Mouse (Mus musculus) heart, embryonic 13.5 days (tissue): ENCODE measurements at regions not wholly inside any gene's neighbourhood (a gene's known extent, or its start where the extent isn't known, plus 50 kb on each side); places are given as distances from the start of the nearest gene placed in this dataset.

Experiments
- ATAC-seq: fragments of 200-750 bp; cut with Nextera tagmentation; 2 replicates; pipeline ENCODE4 v1.8.0; 2017; ENCODE audit warnings: moderate TSS enrichment; ENCODE audit not compliant: insufficient number of reproducible peaks, low FRiP score, low TSS enrichment; ENCODE audit errors: extremely low read depth
- H3K27ac ChIP-seq: fragments of 300-500 bp; sonication (generic); replicated peaks from 2 replicates; pipeline ENCODE4 v1.5.1; 2015; ENCODE audit warnings: moderate library complexity, mild to moderate bottlenecking, inconsistent platforms
- H3K27me3 ChIP-seq: fragments of 300-500 bp; sonication (generic); replicated peaks from 2 replicates; pipeline ENCODE4 v1.6.1; 2015; ENCODE audit warnings: mild to moderate bottlenecking, inconsistent platforms
- H3K36me3 ChIP-seq: fragments of 300-500 bp; sonication (generic); 2 replicates; pipeline ENCODE4 v1.6.1; 2015; ENCODE audit warnings: mild to moderate bottlenecking, inconsistent platforms
- H3K4me1 ChIP-seq: fragments of 300-500 bp; sonication (generic); 2 replicates; pipeline ENCODE4 v1.6.1; 2015; ENCODE audit warnings: inconsistent platforms
- H3K4me2 ChIP-seq: fragments of 300-500 bp; sonication (generic); 2 replicates; pipeline ENCODE4 v1.6.1; 2015; ENCODE audit warnings: inconsistent platforms, mild to moderate bottlenecking, moderate library complexity
- H3K4me3 ChIP-seq: fragments of 300-500 bp; sonication (generic); 2 replicates; pipeline ENCODE4 v1.5.1; 2015; ENCODE audit warnings: moderate library complexity, mild to moderate bottlenecking, inconsistent platforms
- H3K9ac ChIP-seq: fragments of 300-500 bp; sonication (generic); 2 replicates; pipeline ENCODE4 v1.6.1; 2015; ENCODE audit warnings: inconsistent platforms, mild to moderate bottlenecking, moderate library complexity
- H3K9me3 ChIP-seq: fragments of 300-500 bp; sonication (generic); 2 replicates; pipeline ENCODE4 v1.6.1; 2016; ENCODE audit warnings: inconsistent platforms
- WGBS: fragments of 180-500 bp; shearing (Covaris S2); methylation state at CpG from one replicate; pipeline ENCODE4 v1.1.7; 2015; ENCODE audit warnings: mixed read lengths; 5-methylcytosine and 5-hydroxymethylcytosine counted together

GRCm38 (mm10) chr8:91863505-91863904 is 61.6 kb upstream of the Irx3 start:
- Histone ChIP-seq H3K9me3 (no peaks in the 10 kb centered on the region), H3K27me3 (peaks cover 75% of the 10 kb centered on the region), H3K9ac (no peak overlapping the region), H3K4me1 (peaks cover 4% of the 10 kb centered on the region; the same call in 1 of the 2 replicates), H3K4me3 (no peak overlapping the region), H3K27ac (no peak overlapping the region), H3K4me2 (no peak overlapping the region), H3K36me3 (no peaks in the 10 kb centered on the region)
- 53% methylated on average over 4 of the region's 4 CpGs for WGBS
- no peak for ATAC-seq

GRCm38 (mm10) chr8:91855881-91856280 is 54.0 kb upstream of the Irx3 start:
- ATAC-seq, result no peak
- Histone ChIP-seq H3K36me3 (no peaks in the 10 kb centered on the region), H3K4me3 (no peak overlapping the region), H3K9me3 (no peaks in the 10 kb centered on the region), H3K27me3 (peaks cover 31% of the 10 kb centered on the region), H3K4me1 (peaks cover 32% of the 10 kb centered on the region), H3K9ac (no peak overlapping the region), H3K27ac (no peak overlapping the region), H3K4me2 (no peak overlapping the region)
- WGBS, result 71% methylated on average over 14 of the region's 14 CpGs

DNA sequence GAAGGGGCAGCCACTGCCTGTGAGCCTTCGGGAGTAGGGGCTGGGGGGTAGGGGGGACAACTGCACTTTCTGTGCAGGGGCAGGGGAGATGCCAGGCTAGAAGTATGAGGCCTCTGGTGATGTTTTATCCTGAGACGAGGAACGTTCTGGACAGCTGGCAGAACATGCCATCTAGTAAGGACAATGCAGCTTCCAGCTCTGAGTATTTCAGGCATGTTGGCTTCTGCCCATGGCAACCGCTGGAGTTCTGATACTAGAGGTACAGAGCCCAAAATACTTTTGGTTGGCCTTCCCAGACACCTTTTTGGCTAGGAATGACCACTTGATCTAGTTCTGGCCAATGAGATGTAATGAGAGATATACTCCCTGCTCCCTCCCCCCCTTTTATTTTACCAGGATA is 52.5 kb upstream of the Irx3 start:
- Histone ChIP-seq H3K9me3 (no peaks in the 10 kb centered on the region), H3K4me1 (peaks cover 32% of the 10 kb centered on the region), H3K36me3 (no peaks in the 10 kb centered on the region), H3K9ac (no peak overlapping the region), H3K27ac (no peak overlapping the region), H3K4me2 (no peak overlapping the region), H3K27me3 (peaks cover 21% of the 10 kb centered on the region), H3K4me3 (no peak overlapping the region)
- WGBS, result 62% methylated on average over 4 of the region's 4 CpGs
- no peak for ATAC-seq

DNA sequence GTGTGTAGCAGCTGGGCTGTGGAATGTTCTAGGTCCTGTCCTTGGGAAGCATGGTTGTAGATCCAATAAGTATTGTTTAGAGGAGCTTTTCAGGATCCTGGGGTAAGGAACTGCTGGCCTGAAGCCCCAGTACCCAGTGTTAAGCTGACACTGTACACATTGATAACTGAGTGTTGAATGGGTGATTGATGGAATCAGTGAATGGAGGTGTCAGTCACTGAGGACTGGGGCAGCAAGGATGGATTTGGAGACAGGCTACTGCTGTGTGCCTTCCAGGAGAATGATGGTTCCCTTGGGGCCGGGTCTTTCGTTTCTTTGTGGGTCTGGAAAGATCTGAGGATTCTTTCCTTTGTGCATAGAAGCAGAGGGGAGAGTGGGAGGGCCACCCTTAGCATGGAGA is 51.9 kb upstream of the Irx3 start:
- 28% methylated on average over 2 of the region's 2 CpGs for WGBS
- no peak for ATAC-seq

GRCm38 (mm10) chr8:91853336-91853735 is 51.5 kb upstream of the Irx3 start:
- H3K27ac ChIP-seq, result no peak overlapping the region
- H3K27me3 ChIP-seq, result peaks cover 17% of the 10 kb centered on the region
- no peak overlapping the region for H3K9ac ChIP-seq
- no peak overlapping the region for H3K4me2 ChIP-seq
- ATAC-seq, result no peak
- no peaks in the 10 kb centered on the region for H3K9me3 ChIP-seq
- peaks cover 32% of the 10 kb centered on the region for H3K4me1 ChIP-seq
- H3K36me3 ChIP-seq, result no peaks in the 10 kb centered on the region
- no peak overlapping the region for H3K4me3 ChIP-seq
- WGBS, result 34% methylated on average over 4 of the region's 4 CpGs

More for the DNA sequence above, 51.9 kb upstream of the Irx3 start:
- H3K9me3 ChIP-seq, result no peaks in the 10 kb centered on the region
- H3K4me3 ChIP-seq, result no peak overlapping the region
- no peaks in the 10 kb centered on the region for H3K36me3 ChIP-seq
- no peak overlapping the region for H3K27ac ChIP-seq
- no peak overlapping the region for H3K9ac ChIP-seq
- peaks cover 32% of the 10 kb centered on the region for H3K4me1 ChIP-seq
- no peak overlapping the region for H3K4me2 ChIP-seq
- H3K27me3 ChIP-seq, result peaks cover 17% of the 10 kb centered on the region
